Mouse (Mus musculus) cerebellum, adult 2 months (tissue): ENCODE results near the gene Epas1. TPM values are rescaled to one million over a fixed set of nuclear protein-coding genes. Genes with fewer than 3 reads are reported as not detected.

Experiments
- DNase-seq, 2 experiments: peaks; one replicate each; pipeline ENCODE4 v3.0.0; 2021
- H3K27ac ChIP-seq: fragments of 200-500 bp; 2 replicates; pipeline ENCODE4 v1.5.1; 2012; ENCODE audit warnings: low read length, control low read depth, inconsistent platforms; ENCODE audit not compliant: insufficient read depth
- H3K27me3 ChIP-seq: fragments of 200-500 bp; 2 replicates; pipeline ENCODE4 v1.6.1; 2012; ENCODE audit warnings: inconsistent platforms, mild to moderate bottlenecking, low read length, moderate library complexity; ENCODE audit not compliant: control insufficient read depth, insufficient read depth
- H3K4me1 ChIP-seq: fragments of 200-500 bp; 2 replicates; pipeline ENCODE4 v1.6.1; 2011; ENCODE audit warnings: low read length; ENCODE audit not compliant: control insufficient read depth, insufficient read depth
- H3K4me3 ChIP-seq: fragments of 200-500 bp; replicated peaks from 2 replicates; pipeline ENCODE3; 2011; ENCODE audit warnings: mild to moderate bottlenecking, low read depth, low read length, control low read depth; ENCODE audit not compliant: insufficient read depth
- CTCF ChIP-seq: fragments of 200-500 bp; IDR thresholded peaks from 2 replicates; pipeline ENCODE4 v1.5.1; 2011; ENCODE audit warnings: low read depth, mild to moderate bottlenecking, control low read depth, low read length, moderate library complexity, borderline replicate concordance; ENCODE audit not compliant: insufficient read depth
- POLR2A ChIP-seq: fragments of 200-500 bp; IDR thresholded peaks from 2 replicates; pipeline ENCODE4 v1.6.1; 2011; ENCODE audit warnings: low read length, control low read depth, borderline replicate concordance; ENCODE audit not compliant: insufficient read depth
- WGBS: fragments of 180-500 bp; shearing (Covaris S2); methylation state at CpG from one replicate; pipeline ENCODE4 v1.1.7; 2018; 5-methylcytosine and 5-hydroxymethylcytosine counted together
- polyA plus RNA-seq: library from polyadenylated mRNA; depleted of rRNA; stranded (reverse); fragments of >200 nt; gene quantifications from 2 replicates; pipeline ENCODE4 v1.2.3, GENCODE M21; 2012

Epas1 gene
- polyA plus RNA-seq, 1 experiment: 71.1 TPM

DNA sequence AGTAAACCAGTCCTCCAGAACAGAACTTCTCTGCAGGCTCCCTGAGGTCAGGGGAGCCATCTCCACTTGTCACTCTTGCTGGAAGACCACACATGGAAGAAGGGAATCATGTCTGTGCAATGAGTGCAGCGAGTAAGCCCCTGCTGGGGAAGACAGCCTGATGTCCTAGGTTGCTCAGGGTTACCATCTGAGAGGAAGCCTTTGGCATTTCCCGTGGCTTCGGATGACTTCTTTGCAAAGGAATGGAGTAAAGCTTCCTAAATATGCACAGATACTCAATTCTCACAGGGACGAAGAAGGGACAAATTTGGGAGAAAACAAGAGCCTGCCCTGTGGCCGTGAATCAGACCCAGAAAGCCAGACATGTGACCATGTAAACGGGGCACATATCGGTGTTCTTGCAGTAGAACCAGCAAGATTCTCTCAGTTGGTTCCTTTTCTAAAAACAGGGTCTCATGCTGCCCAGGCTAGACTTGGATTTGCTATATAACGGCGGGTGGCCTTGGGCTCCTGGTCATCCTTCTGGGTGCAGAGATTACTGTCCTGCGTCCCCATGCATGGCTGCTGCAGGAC, 31.0 kb downstream of the Epas1 start:
- TF ChIP-seq POLR2A: no peak
- no peak for TF ChIP-seq CTCF
- DNase-seq: no peak
- 71% methylated on average over 10 of the region's 10 CpGs for WGBS
- Histone ChIP-seq H3K4me3 (no peak overlapping the region), H3K27me3 (no peaks in the 10 kb centered on the region), H3K4me1 (peaks cover 12% of the 10 kb centered on the region), H3K27ac (no peak overlapping the region)

DNA sequence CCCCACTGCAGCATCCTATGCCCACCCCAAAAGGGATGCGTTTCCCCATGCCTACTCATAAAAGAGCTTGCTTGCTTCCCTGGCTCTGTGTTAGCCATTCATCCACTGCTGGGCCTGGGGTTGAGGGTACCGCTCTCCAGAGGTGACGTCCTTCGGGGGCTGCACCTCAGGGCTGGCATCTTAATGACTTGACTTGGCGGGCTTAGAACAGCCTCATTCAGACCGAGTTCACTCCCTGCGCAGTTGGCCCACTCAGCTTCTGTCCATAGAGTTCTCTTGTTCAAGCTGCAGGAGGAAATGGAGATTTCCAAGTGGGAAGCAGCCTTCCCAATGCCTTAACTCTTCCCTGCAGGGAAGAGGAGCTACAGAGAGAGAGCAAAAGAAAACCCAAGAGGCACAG, 32.1 kb downstream of the Epas1 start:
- H3K4me1 ChIP-seq: peaks cover 9% of the 10 kb centered on the region
- no peaks in the 10 kb centered on the region for H3K27me3 ChIP-seq
- no peak for DNase-seq
- TF ChIP-seq CTCF: no peak
- no peak for TF ChIP-seq POLR2A
- H3K4me3 ChIP-seq: no peak overlapping the region
- no peak overlapping the region; the same call in 1 of the 2 replicates for H3K27ac ChIP-seq
- WGBS: 60% methylated on average over 7 of the region's 7 CpGs

DNA sequence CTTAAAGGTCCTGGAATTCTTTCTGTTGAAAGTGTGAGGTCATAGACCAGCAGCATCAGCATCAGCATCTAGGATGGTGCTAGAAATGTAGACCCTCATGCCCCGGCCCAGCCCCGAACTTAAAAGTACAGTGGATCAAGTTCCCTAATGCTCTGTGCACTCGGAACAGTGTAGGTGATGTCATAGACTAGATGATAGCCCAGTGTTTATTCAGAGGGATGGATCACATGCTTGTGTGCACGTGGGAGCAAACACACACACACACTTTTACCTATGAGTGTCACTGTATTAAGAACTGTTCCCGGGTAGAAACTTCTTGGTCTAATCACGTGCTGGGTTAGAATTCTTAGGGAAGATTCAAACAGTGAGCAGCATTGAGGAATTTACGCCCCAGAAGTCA, 33.0 kb downstream of the Epas1 start:
- no peak for DNase-seq
- no peak overlapping the region for H3K27ac ChIP-seq
- 93% methylated on average over 7 of the region's 7 CpGs for WGBS
- H3K4me1 ChIP-seq: peaks cover 5% of the 10 kb centered on the region
- H3K4me3 ChIP-seq: no peak overlapping the region
- H3K27me3 ChIP-seq: no peaks in the 10 kb centered on the region
- no peak for TF ChIP-seq POLR2A
- TF ChIP-seq CTCF: no peak

DNA sequence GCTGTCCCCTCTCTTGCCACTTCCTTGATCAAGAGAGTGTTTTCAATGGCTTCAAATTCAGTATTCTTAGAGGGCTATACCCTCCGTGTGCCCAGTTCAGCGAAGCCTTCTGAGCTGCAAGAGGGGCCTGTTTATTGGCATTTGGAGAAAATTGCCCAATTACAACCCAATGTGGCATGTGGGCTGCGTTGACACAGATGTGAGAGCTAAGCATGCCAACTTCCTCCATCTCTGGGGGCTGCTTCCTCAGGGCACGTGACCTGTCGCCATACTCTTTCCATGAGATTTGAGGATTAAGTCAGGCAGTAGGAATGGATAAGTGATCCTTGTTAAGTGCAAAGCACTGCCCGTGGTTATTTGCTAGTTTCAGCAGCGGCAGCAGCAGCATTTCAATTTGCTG, 34.3 kb downstream of the Epas1 start:
- WGBS: 60% methylated on average over 7 of the region's 7 CpGs
- Histone ChIP-seq H3K4me3 (no peak overlapping the region), H3K4me1 (no peaks in the 10 kb centered on the region; the same call in 1 of the 2 replicates), H3K27me3 (no peaks in the 10 kb centered on the region), H3K27ac (no peak overlapping the region)
- TF ChIP-seq CTCF (no peak), POLR2A (no peak)
- no peak for DNase-seq

DNA sequence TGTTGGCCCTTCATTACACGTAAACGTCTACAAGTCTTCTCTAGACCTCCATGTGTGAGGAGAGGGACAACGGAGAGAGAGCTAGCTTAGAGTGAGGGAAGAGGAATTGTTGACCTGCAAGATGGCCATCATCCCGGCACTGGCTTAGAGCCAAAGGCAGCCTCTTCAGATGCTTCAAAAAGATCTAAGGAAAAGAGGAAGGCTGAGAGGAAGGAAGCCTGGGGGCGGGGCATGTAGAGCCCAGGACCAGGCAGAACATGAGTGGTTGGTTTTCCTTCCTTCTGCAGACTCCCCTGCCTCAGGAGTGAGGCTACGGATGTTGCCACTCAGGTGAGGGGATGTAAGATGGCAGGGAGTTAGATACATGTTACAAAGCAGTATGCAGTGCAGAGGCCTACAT, 34.8 kb downstream of the Epas1 start:
- Histone ChIP-seq H3K27ac (no peak overlapping the region), H3K4me3 (no peak overlapping the region), H3K27me3 (no peaks in the 10 kb centered on the region), H3K4me1 (no peaks in the 10 kb centered on the region; the same call in 1 of the 2 replicates)
- no peak for TF ChIP-seq CTCF
- no peak for TF ChIP-seq POLR2A
- WGBS: 55% methylated on average over 6 of the region's 6 CpGs
- DNase-seq: no peak

DNA sequence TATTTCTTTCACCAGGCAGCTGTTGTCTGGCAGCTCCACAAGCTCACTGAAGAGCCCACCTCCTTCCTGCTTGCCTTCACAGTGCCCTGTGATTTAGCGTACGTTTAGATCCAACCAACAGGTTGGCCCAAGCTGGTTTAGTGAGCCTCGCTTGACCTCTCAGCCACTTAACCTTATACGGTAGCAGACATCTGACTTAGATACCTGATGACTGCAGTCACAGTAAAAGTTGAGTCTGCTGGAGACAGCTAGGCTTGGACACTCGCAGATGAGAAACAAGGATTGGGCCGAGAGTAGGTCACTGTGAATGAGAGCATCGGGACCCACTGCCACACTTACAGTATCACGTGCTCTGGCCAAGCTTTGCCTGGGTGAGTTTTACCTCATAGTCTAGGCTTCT, 38.4 kb downstream of the Epas1 start:
- H3K4me1 ChIP-seq: no peaks in the 10 kb centered on the region; the same call in 1 of the 2 replicates
- TF ChIP-seq CTCF: no peak
- TF ChIP-seq POLR2A: no peak
- 92% methylated on average over 8 of the region's 8 CpGs for WGBS

DNA sequence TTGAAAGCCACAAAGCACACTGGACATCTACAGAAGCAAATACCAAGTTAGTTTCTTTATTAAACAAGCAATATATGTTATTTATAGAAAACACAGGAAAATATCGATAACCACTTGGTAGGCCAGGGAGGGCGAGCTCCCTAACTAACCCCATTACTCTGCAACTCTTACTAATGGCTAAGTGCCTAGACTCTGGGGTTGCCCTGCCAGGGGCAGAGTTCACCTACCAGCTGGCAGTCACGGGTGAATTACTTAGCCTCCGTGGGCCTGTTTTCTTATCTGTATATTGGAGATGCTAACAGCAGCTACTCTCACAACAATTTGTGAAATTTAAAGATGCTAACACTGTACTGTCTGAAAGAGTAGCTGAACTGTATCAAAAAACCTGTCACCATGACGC, 42.3 kb downstream of the Epas1 start:
- Histone ChIP-seq H3K4me3 (no peak overlapping the region), H3K4me1 (no peaks in the 10 kb centered on the region), H3K27ac (no peak overlapping the region), H3K27me3 (no peaks in the 10 kb centered on the region)
- no peak for DNase-seq
- 76% methylated on average over 5 of the region's 5 CpGs for WGBS
- TF ChIP-seq POLR2A (no peak), CTCF (no peak)

More for the DNA sequence above, 38.4 kb downstream of the Epas1 start:
- Histone ChIP-seq H3K27ac (no peak overlapping the region), H3K27me3 (no peaks in the 10 kb centered on the region), H3K4me3 (no peak overlapping the region)
- no peak for DNase-seq

DNA sequence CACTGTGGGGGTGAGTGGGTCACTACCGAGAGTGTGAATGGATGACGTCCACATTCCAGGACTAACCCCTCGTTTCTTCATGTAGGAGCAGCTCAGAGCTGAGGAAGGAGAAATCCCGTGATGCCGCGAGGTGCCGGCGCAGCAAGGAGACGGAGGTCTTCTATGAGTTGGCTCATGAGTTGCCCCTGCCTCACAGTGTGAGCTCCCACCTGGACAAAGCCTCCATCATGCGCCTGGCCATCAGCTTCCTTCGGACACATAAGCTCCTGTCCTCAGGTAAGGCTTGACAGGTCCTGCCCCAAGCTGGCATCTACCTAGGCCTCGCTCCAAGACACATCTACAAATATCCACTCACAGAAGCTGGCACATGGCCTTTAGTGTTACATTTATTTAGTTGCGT, 43.5 kb downstream of the Epas1 start:
- Histone ChIP-seq H3K4me1 (no peaks in the 10 kb centered on the region; the same call in 1 of the 2 replicates), H3K4me3 (no peak overlapping the region), H3K27ac (no peak overlapping the region), H3K27me3 (no peaks in the 10 kb centered on the region)
- DNase-seq: no peak
- WGBS: 94% methylated on average over 13 of the region's 13 CpGs
- TF ChIP-seq POLR2A (no peak), CTCF (no peak)
